Mouse (Mus musculus) lung, postnatal 0 days (tissue): ENCODE data around the gene Tmem123. TPM values are rescaled to one million over a fixed set of nuclear protein-coding genes. Genes with fewer than 3 reads are reported as not detected.

ENCODE experiments used
- ATAC-seq: fragments of 200-750 bp; cut with Nextera tagmentation; 2 replicates; pipeline ENCODE4 v1.8.0; 2017; ENCODE audit warnings: moderate library complexity
- DNase-seq: peaks from one replicate; pipeline ENCODE4 v3.0.0-alpha.2; 2016; ENCODE audit warnings: low spot score
- H3K27ac ChIP-seq: fragments of 300-500 bp; sonication (generic); 2 replicates; pipeline ENCODE4 v1.5.1; 2014; ENCODE audit warnings: antibody characterized with exemption, mild to moderate bottlenecking, low read length, mixed read lengths
- H3K27me3 ChIP-seq: fragments of 300-500 bp; sonication (generic); replicated peaks from 2 replicates; pipeline ENCODE4 v1.6.1; 2014; ENCODE audit warnings: low read length, mixed read lengths; ENCODE audit not compliant: insufficient read depth
- H3K36me3 ChIP-seq: fragments of 300-500 bp; sonication (generic); 2 replicates; pipeline ENCODE4 v1.6.1; 2014; ENCODE audit warnings: low read length, mixed read lengths; ENCODE audit not compliant: insufficient read depth
- H3K4me1 ChIP-seq: fragments of 300-500 bp; sonication (generic); 2 replicates; pipeline ENCODE4 v1.6.1; 2014; ENCODE audit warnings: antibody characterized with exemption, low read depth, low read length, mixed read lengths; ENCODE audit not compliant: insufficient read depth
- H3K4me2 ChIP-seq: fragments of 300-500 bp; sonication (generic); replicated peaks from 2 replicates; pipeline ENCODE4 v1.6.1; 2014; ENCODE audit warnings: low read depth, mild to moderate bottlenecking, low read length, moderate library complexity, mixed read lengths
- H3K4me3 ChIP-seq: fragments of 300-500 bp; sonication (generic); 2 replicates; pipeline ENCODE4 v1.5.1; 2014; ENCODE audit warnings: low read depth, low read length
- H3K9ac ChIP-seq: fragments of 300-500 bp; sonication (generic); replicated peaks from 2 replicates; pipeline ENCODE4 v1.6.1; 2014; ENCODE audit warnings: low read depth, mild to moderate bottlenecking
- H3K9me3 ChIP-seq: fragments of 300-500 bp; sonication (generic); 2 replicates; pipeline ENCODE4 v1.6.1; 2016; ENCODE audit warnings: low read length, mixed read lengths
- CTCF ChIP-seq: IDR thresholded peaks from 2 replicates; pipeline ENCODE4 v1.5.1; 2016; ENCODE audit warnings: antibody characterized with exemption, mild to moderate bottlenecking
- EP300 ChIP-seq: IDR thresholded peaks from 2 replicates; pipeline ENCODE4 v1.6.1; 2016; ENCODE audit warnings: antibody characterized with exemption, mild to moderate bottlenecking, control low read depth
- WGBS: fragments of 180-500 bp; shearing (Covaris S2); extraction: QIAGEN DNeasy Blood & Tissue Kit; methylation state at CpG from one replicate; pipeline ENCODE4 v1.1.7; 2014; 5-methylcytosine and 5-hydroxymethylcytosine counted together
- polyA plus RNA-seq: library from polyadenylated mRNA; unstranded; fragments of >200 nt; fragmentation: Nextera tagmentation; extraction: Ambion mirVana; gene quantifications from 2 replicates; pipeline ENCODE4 v1.2.1, GENCODE M21; 2015

Tmem123 gene
- polyA plus RNA-seq, 1 experiment from 2014 or later = 99.5 TPM

DNA sequence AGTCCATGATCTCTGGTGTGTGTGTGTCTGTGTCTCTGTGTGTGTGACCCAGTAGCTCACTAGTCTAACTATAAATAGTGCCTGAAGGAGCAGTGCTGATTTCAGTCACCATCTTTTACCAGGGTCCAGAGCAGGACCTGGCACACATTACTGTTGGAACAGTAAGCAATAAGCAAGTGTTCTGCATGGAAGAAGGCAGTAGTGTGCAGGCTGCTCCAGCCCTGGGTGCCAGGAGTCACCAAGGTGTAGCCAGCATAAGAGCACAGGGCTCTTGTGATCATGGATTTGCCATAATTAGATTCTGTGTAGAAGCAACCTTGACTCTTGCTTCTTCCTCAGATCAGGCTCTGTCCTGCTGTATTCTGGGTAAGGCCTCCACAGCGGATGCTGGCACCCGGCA, 8.5 kb downstream of the Tmem123 start:
- Histone ChIP-seq H3K9me3 (no peaks in the 10 kb centered on the region), H3K27ac (no peak overlapping the region), H3K27me3 (no peaks in the 10 kb centered on the region), H3K9ac (no peak overlapping the region), H3K36me3 (0 out of 2 replicates have a peak, but pooled peaks cover 5% of the 10 kb centered on the region), H3K4me1 (peaks cover 2% of the 10 kb centered on the region; the same call in 1 of the 2 replicates), H3K4me3 (no peak overlapping the region), H3K4me2 (no peak overlapping the region)
- WGBS = 95% methylated on average over 2 of the region's 2 CpGs
- no peak for ATAC-seq
- no peak for DNase-seq
- TF ChIP-seq CTCF (no peak), EP300 (no peak)

DNA sequence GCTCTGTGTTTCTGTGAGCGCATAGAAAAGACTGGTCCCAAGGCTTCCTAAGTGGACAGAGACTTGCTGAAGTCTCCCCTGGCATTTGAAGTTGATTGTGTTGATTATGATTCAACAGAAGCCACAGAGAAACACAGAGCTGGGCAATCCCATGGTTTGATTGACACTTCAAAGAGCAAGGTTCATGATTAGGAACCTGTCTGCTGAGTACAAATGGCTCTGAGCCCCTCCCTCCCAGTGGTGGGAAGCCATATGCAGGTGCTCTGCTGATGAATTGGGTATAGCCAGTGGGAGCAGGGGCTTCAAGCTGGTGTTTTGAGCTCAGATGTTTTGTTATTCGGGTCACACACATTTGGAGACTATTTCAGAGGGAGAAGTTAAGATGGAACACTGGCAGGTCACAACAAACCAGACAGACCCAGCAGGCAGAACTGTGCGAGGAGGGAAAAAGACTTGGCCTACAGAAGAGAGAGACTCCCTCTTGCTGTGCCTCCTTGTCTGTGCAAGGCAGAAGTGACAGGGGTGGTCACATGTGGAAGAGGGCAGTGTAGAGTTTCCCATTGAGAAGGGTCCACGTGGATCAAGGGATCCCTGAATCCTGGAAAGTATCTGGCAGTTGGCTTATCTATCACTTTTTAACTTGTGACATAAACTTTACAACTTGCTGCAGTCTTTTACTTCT, 9.1 kb downstream of the Tmem123 start:
- H3K27me3 ChIP-seq = no peaks in the 10 kb centered on the region
- no peak overlapping the region for H3K4me3 ChIP-seq
- WGBS = 83% methylated on average over 4 of the region's 4 CpGs
- H3K4me1 ChIP-seq = no peaks in the 10 kb centered on the region
- 0 out of 2 replicates have a peak, but pooled peaks cover 5% of the 10 kb centered on the region for H3K36me3 ChIP-seq
- TF ChIP-seq EP300 = no peak
- no peak for TF ChIP-seq CTCF
- ATAC-seq = no peak
- no peak overlapping the region for H3K9ac ChIP-seq
- DNase-seq = no peak
- no peaks in the 10 kb centered on the region for H3K9me3 ChIP-seq
- H3K4me2 ChIP-seq = no peak overlapping the region
- H3K27ac ChIP-seq = no peak overlapping the region

DNA sequence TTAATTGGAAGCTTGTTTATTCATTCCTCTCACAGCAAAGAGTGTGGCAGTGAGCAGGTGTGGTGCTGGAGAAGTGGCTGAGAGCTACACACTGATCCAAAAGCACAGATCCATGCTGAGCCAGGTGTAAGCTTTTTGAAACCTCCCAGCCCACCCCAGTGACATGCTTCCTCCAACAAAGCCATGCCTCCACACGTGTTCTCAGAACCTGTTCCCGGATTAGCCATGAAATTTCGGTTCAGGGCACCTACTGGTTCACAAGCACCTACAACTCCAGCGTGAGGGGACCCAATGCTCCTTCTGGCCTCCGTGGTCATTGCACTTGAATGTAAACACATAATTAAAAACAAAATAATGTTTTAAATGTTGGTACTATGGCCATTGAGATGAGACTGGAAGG, 9.8 kb downstream of the Tmem123 start:
- H3K9ac ChIP-seq = no peak overlapping the region
- TF ChIP-seq EP300 (no peak), CTCF (no peak)
- no peak for DNase-seq
- H3K27me3 ChIP-seq = no peaks in the 10 kb centered on the region
- no peak overlapping the region for H3K27ac ChIP-seq
- no peak overlapping the region for H3K4me2 ChIP-seq
- 0 out of 2 replicates have a peak, but pooled peaks cover 5% of the 10 kb centered on the region for H3K36me3 ChIP-seq
- H3K4me1 ChIP-seq = no peaks in the 10 kb centered on the region
- no peak for ATAC-seq
- no peaks in the 10 kb centered on the region for H3K9me3 ChIP-seq
- no peak overlapping the region for H3K4me3 ChIP-seq
- WGBS = 84% methylated on average over 5 of the region's 5 CpGs

DNA sequence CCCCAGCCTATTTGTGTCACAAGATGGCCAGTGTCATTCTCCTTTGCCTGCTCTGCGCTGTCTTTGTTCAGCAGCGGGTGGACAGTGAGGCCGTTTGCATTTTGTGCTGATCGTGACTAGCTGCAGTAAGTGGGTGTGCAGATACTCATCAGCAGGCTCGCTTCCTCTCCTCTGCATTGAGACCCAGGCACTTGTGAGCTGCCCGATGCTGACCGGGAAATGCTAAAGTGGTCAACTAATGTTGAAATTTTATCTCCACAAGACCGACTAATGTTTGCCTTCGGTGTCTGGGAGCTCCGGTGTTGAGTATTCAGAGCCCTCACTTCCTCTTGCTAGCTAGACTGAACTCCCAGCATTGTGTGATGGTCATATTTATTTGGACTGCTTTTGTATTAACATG, 10.7 kb downstream of the Tmem123 start:
- peak; percentile 35; the same call in 1 of the 2 replicates for ATAC-seq

DNA sequence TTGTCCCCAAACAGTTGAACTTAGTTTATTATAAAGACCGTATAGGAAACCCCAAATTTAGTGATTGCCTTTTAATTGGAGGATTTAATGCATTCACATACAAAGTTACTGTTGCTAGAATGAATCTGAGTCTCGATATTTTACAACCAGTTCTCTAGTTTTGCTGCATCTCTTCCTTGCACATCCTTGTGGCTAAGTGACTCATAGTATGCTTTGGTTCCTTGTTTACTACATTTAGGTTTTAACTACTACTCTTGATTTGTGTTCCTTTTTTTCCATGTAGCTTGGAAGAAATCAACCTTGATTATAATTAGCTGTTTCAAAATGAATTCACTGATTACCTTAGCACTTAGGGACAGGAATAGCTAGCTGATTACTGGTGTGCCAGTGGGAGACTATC, 11.2 kb downstream of the Tmem123 start:
- DNase-seq (peak; percentile 5), ATAC-seq (no peak)
- no peaks in the 10 kb centered on the region for H3K9me3 ChIP-seq
- no peak overlapping the region for H3K4me3 ChIP-seq
- WGBS = 87% methylated on average over 2 of the region's 2 CpGs
- no peaks in the 10 kb centered on the region for H3K4me1 ChIP-seq
- no peak overlapping the region for H3K4me2 ChIP-seq
- H3K27ac ChIP-seq = no peak overlapping the region
- no peak overlapping the region for H3K9ac ChIP-seq
- no peaks in the 10 kb centered on the region for H3K27me3 ChIP-seq
- 0 out of 2 replicates have a peak, but pooled peaks cover 10% of the 10 kb centered on the region for H3K36me3 ChIP-seq
- TF ChIP-seq CTCF (no peak), EP300 (no peak)

More for the DNA sequence above, 10.7 kb downstream of the Tmem123 start:
- H3K4me2 ChIP-seq = no peak overlapping the region
- 0 out of 2 replicates have a peak, but pooled peaks cover 10% of the 10 kb centered on the region for H3K36me3 ChIP-seq
- TF ChIP-seq EP300 (no peak), CTCF (no peak)
- no peaks in the 10 kb centered on the region for H3K9me3 ChIP-seq
- H3K4me1 ChIP-seq = no peaks in the 10 kb centered on the region
- no peak overlapping the region for H3K4me3 ChIP-seq
- no peak overlapping the region for H3K9ac ChIP-seq
- H3K27me3 ChIP-seq = no peaks in the 10 kb centered on the region
- H3K27ac ChIP-seq = no peak overlapping the region
- WGBS = 61% methylated on average over 10 of the region's 10 CpGs
- peak; percentile 42 for DNase-seq

DNA sequence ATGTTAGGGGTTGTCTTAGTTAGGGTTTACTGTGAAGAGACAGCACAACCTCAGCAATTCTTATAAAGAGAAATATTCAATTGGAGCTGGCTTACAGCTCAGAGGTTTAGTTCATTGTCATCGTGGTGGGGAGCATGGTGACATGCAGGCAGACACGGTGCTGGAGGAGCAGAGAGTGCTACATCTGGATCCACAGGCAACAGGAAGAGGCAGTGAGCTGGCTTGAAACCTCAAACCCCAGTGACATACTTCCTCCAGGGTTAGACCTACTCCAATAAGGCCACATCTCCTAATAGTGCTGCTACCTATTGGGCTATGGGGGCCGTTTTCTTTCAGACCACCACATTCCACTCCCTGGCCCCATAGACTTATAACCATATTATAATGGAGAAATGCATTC, 12.1 kb downstream of the Tmem123 start:
- H3K36me3 ChIP-seq = 0 out of 2 replicates have a peak, but pooled peaks cover 5% of the 10 kb centered on the region
- H3K9ac ChIP-seq = no peak overlapping the region
- no peaks in the 10 kb centered on the region for H3K27me3 ChIP-seq
- ATAC-seq = no peak
- TF ChIP-seq CTCF (no peak), EP300 (no peak)
- H3K4me3 ChIP-seq = no peak overlapping the region
- H3K4me2 ChIP-seq = no peak overlapping the region
- 89% methylated on average over 3 of the region's 3 CpGs for WGBS
- no peaks in the 10 kb centered on the region for H3K9me3 ChIP-seq
- H3K27ac ChIP-seq = no peak overlapping the region
- DNase-seq = no peak
- no peaks in the 10 kb centered on the region for H3K4me1 ChIP-seq
